Mouse (Mus musculus): ENCODE data around the gene Shkbp1. TPM values are rescaled to one million over a fixed set of nuclear protein-coding genes. Genes with fewer than 3 reads are reported as not detected.

The Shkbp1 gene
- polyA plus RNA-seq, 1 experiment from 2014 or later = 54.5 TPM

- Histone ChIP-seq H3K9me3 (no peaks in the 10 kb centered on the region), H3K27ac (no peak overlapping the region), H3K4me1 (peaks cover 15% of the 10 kb centered on the region), H3K9ac (no peak overlapping the region), H3K27me3 (peaks cover 31% of the 10 kb centered on the region), H3K4me2 (replicated peaks) (no peak overlapping the region), H3K36me3 (0 out of 2 replicates have a peak, but pooled peaks cover 4% of the 10 kb centered on the region), H3K4me3 (no peak overlapping the region)
- WGBS = 77% methylated on average over 24 of the region's 24 CpGs
- ATAC-seq (ENCODE audit: low FRiP score, low read depth) = no peak
Observed at GRCm38 (mm10) chr7:27306161-27307160, 49.4 kb downstream of the Shkbp1 start.

- no peak overlapping the region for H3K4me2 ChIP-seq (replicated peaks)
- ATAC-seq (ENCODE audit: low FRiP score, low read depth) = no peak
- WGBS = 84% methylated on average over 17 of the region's 17 CpGs
Observed at GRCm38 (mm10) chr7:27305091-27305730, 50.6 kb downstream of the Shkbp1 start.

GRCm38 (mm10) chr7:27302172-27302571, 53.6 kb downstream of the Shkbp1 start:
- Histone ChIP-seq H3K36me3 (0 out of 2 replicates have a peak, but pooled peaks cover 4% of the 10 kb centered on the region), H3K4me3 (no peak overlapping the region), H3K9me3 (no peaks in the 10 kb centered on the region; the same call in 1 of the 2 replicates), H3K4me2 (replicated peaks) (no peak overlapping the region), H3K27me3 (peaks cover 8% of the 10 kb centered on the region; the same call in 1 of the 2 replicates), H3K9ac (no peak overlapping the region), H3K27ac (no peak overlapping the region), H3K4me1 (no peaks in the 10 kb centered on the region)
- WGBS = 8% methylated on average over 11 of the region's 11 CpGs
- no peak for ATAC-seq (ENCODE audit: low FRiP score, low read depth)

More at GRCm38 (mm10) chr7:27305091-27305730, 50.6 kb downstream of the Shkbp1 start:
- Histone ChIP-seq H3K4me1 (peaks cover 10% of the 10 kb centered on the region; the same call in 1 of the 2 replicates), H3K27ac (no peak overlapping the region), H3K36me3 (0 out of 2 replicates have a peak, but pooled peaks cover 4% of the 10 kb centered on the region), H3K9ac (no peak overlapping the region), H3K27me3 (peaks cover 18% of the 10 kb centered on the region), H3K4me3 (no peak overlapping the region), H3K9me3 (no peaks in the 10 kb centered on the region)

- no peaks in the 10 kb centered on the region; the same call in 1 of the 2 replicates for H3K9me3 ChIP-seq
- peaks cover 8% of the 10 kb centered on the region; the same call in 1 of the 2 replicates for H3K27me3 ChIP-seq
- no peak overlapping the region for H3K9ac ChIP-seq
- no peak overlapping the region for H3K27ac ChIP-seq
- no peak overlapping the region for H3K4me3 ChIP-seq
- no peaks in the 10 kb centered on the region for H3K4me1 ChIP-seq
- no peak overlapping the region for H3K4me2 ChIP-seq (replicated peaks)
- no peaks in the 10 kb centered on the region for H3K36me3 ChIP-seq
- ATAC-seq (ENCODE audit: low FRiP score, low read depth) = no peak
- WGBS = 83% methylated on average over 5 of the region's 5 CpGs
Observed at GRCm38 (mm10) chr7:27300801-27301200, 55.0 kb downstream of the Shkbp1 start.

- Histone ChIP-seq H3K9me3 (no peaks in the 10 kb centered on the region; the same call in 1 of the 2 replicates), H3K4me1 (no peaks in the 10 kb centered on the region), H3K36me3 (no peaks in the 10 kb centered on the region), H3K27ac (no peak overlapping the region), H3K27me3 (peaks cover 6% of the 10 kb centered on the region; the same call in 1 of the 2 replicates), H3K4me2 (replicated peaks) (no peak overlapping the region), H3K4me3 (no peak overlapping the region), H3K9ac (no peak overlapping the region)
- no peak for ATAC-seq (ENCODE audit: low FRiP score, low read depth)
- 75% methylated on average over 4 of the region's 4 CpGs for WGBS
Observed at GRCm38 (mm10) chr7:27300351-27300750, 55.5 kb downstream of the Shkbp1 start.

- no peak for ATAC-seq (ENCODE audit: low FRiP score, low read depth)
- Histone ChIP-seq H3K4me1 (no peaks in the 10 kb centered on the region), H3K9me3 (no peaks in the 10 kb centered on the region; the same call in 1 of the 2 replicates), H3K9ac (no peak overlapping the region), H3K4me2 (replicated peaks) (no peak overlapping the region), H3K27me3 (no peaks in the 10 kb centered on the region), H3K4me3 (no peak overlapping the region), H3K27ac (no peak overlapping the region), H3K36me3 (no peaks in the 10 kb centered on the region)
- 87% methylated on average over 6 of the region's 6 CpGs for WGBS
Observed at GRCm38 (mm10) chr7:27298816-27299215, 57.0 kb downstream of the Shkbp1 start.

GRCm38 (mm10) chr7:27298033-27298610, 57.7 kb downstream of the Shkbp1 start:
- H3K9ac ChIP-seq = no peak overlapping the region
- no peak overlapping the region for H3K4me2 ChIP-seq (replicated peaks)
- ATAC-seq (ENCODE audit: low FRiP score, low read depth) = no peak
- no peaks in the 10 kb centered on the region; the same call in 1 of the 2 replicates for H3K9me3 ChIP-seq
- 79% methylated on average over 16 of the region's 16 CpGs for WGBS
- no peak overlapping the region for H3K4me3 ChIP-seq
- H3K27me3 ChIP-seq = no peaks in the 10 kb centered on the region
- no peak overlapping the region for H3K27ac ChIP-seq
- no peaks in the 10 kb centered on the region for H3K4me1 ChIP-seq
- no peaks in the 10 kb centered on the region for H3K36me3 ChIP-seq

- no peak for ATAC-seq (ENCODE audit: low FRiP score, low read depth)
- no peak overlapping the region for H3K4me3 ChIP-seq
- H3K27me3 ChIP-seq = no peaks in the 10 kb centered on the region
- no peak overlapping the region for H3K27ac ChIP-seq
- no peaks in the 10 kb centered on the region for H3K36me3 ChIP-seq
- no peaks in the 10 kb centered on the region for H3K4me1 ChIP-seq
- H3K9me3 ChIP-seq = no peaks in the 10 kb centered on the region; the same call in 1 of the 2 replicates
- H3K9ac ChIP-seq = no peak overlapping the region
- WGBS = 90% methylated on average over 4 of the region's 4 CpGs
- H3K4me2 ChIP-seq (replicated peaks) = no peak overlapping the region
Observed at GRCm38 (mm10) chr7:27296518-27296917, 59.3 kb downstream of the Shkbp1 start.

- ATAC-seq (ENCODE audit: low FRiP score, low read depth) = no peak
- H3K9me3 ChIP-seq = no peaks in the 10 kb centered on the region; the same call in 1 of the 2 replicates
- H3K4me3 ChIP-seq = no peak overlapping the region
- no peak overlapping the region for H3K27ac ChIP-seq
- H3K4me2 ChIP-seq (replicated peaks) = no peak overlapping the region
- H3K9ac ChIP-seq = no peak overlapping the region
- no peaks in the 10 kb centered on the region for H3K27me3 ChIP-seq
- 89% methylated on average over 4 of the region's 4 CpGs for WGBS
- H3K36me3 ChIP-seq = no peaks in the 10 kb centered on the region
- H3K4me1 ChIP-seq = no peaks in the 10 kb centered on the region
Observed at GRCm38 (mm10) chr7:27295956-27296355, 59.9 kb downstream of the Shkbp1 start.
